Mouse (Mus musculus) adrenal gland (tissue): ENCODE measurements around the gene Prom2.

Experiments used
- intact Hi-C: fragments of 180-260 bp; cut with DNase I; formaldehyde crosslinking; loops from one replicate; pipeline ENCODE4 v1.15.1; 2025

Gene Prom2

GRCm38 (mm10) chr2:127525004-127525775 lies 16.1 kb downstream of the Prom2 start:
- intact Hi-C loops: no loop called here

GRCm38 (mm10) chr2:127523950-127524729 lies 17.1 kb downstream of the Prom2 start:
- intact Hi-C loops: no loop called here

- intact Hi-C loops: no loop called here
These were observed 19.2 kb downstream of the Prom2 start, which contains the start of gene Kcnip3 for GRCm38 (mm10) chr2:127522006-127522441. Gene Kcnip3 (minus strand): TSS chr2:127522094.

- intact Hi-C loops: no loop called here
These were observed 19.9 kb downstream of the Prom2 start for GRCm38 (mm10) chr2:127521172-127522005.

- intact Hi-C loops: no loop called here
These were observed 21.1 kb downstream of the Prom2 start for GRCm38 (mm10) chr2:127520123-127520522.

GRCm38 (mm10) chr2:127519308-127519707 lies 22.0 kb downstream of the Prom2 start:
- intact Hi-C loops: no loop called here

GRCm38 (mm10) chr2:127518831-127519230 lies 22.4 kb downstream of the Prom2 start:
- intact Hi-C loops: no loop called here

GRCm38 (mm10) chr2:127518273-127518672 lies 23.0 kb downstream of the Prom2 start:
- intact Hi-C loops: no loop called here

- intact Hi-C loops: no loop called here
These were observed 24.2 kb downstream of the Prom2 start for GRCm38 (mm10) chr2:127517081-127517480.

- intact Hi-C loops: no loop called here
These were observed 26.7 kb downstream of the Prom2 start for GRCm38 (mm10) chr2:127514380-127515124.

GRCm38 (mm10) chr2:127513244-127513643 lies 28.0 kb downstream of the Prom2 start:
- intact Hi-C loops: no loop called here

GRCm38 (mm10) chr2:127511426-127511825 lies 29.8 kb downstream of the Prom2 start:
- intact Hi-C loops: no loop called here

GRCm38 (mm10) chr2:127507967-127508660 lies 33.2 kb downstream of the Prom2 start:
- intact Hi-C loops: loop anchor here (1.0 kb wide), 1 partner anchor 51 kb away; no protein-coding TSS in a partner anchor

GRCm38 (mm10) chr2:127507077-127507774 lies 34.0 kb downstream of the Prom2 start:
- intact Hi-C loops: loop anchor here (1.0 kb wide), 1 partner anchor 52 kb away; no protein-coding TSS in a partner anchor

- intact Hi-C loops: no loop called here
These were observed 35.1 kb downstream of the Prom2 start for GRCm38 (mm10) chr2:127506131-127506632.

- intact Hi-C loops: no loop called here
These were observed 36.1 kb downstream of the Prom2 start for GRCm38 (mm10) chr2:127505196-127505595.

GRCm38 (mm10) chr2:127503751-127504549 lies 37.3 kb downstream of the Prom2 start:
- intact Hi-C loops: no loop called here

- intact Hi-C loops: loop anchor here (1.0 kb wide), 1 partner anchor 39 kb away; no protein-coding TSS in a partner anchor
These were observed 40.2 kb downstream of the Prom2 start for GRCm38 (mm10) chr2:127501061-127501460.
